Mouse (Mus musculus) gastrocnemius, postnatal 4 days (tissue): ENCODE results near the gene Slc22a12. TPM values are rescaled to one million over a fixed set of nuclear protein-coding genes. Genes with fewer than 3 reads are reported as not detected.

Source experiments
- DNase-seq, 2 experiments: peaks; one replicate each; pipeline ENCODE4 v3.0.0; 2021 to 2022; ENCODE audit warnings: low spot score in 2 of 2, mixed read lengths in 2 of 2
- total RNA-seq, 2 experiments: library from RNA; stranded (reverse); gene quantifications; 2 replicates each; pipeline ENCODE4 v1.2.3; 2021

The Slc22a12 gene
- total RNA-seq, 2 experiments from 2014 or later: not detected

DNA sequence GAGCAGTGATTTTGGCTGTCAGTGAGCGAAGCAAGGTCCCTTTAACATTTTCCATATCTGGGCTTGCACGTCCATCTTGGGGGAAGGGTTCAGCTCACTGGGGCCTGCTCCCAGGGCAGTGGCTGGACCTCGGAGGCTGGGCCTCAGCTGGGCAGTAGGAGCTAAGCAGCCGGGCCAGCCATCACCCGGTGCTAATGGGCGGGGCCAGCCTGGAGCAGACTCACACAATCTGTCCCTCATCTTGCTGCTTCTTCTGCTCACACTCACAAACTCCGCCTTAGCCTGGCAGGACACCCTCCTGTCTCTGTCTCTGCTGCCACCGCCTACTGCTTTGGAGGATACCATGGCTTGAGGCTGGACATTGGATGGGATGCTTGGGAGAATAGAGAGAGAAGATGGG, 26.7 kb downstream of the Slc22a12 start:
- no peak for DNase-seq

GRCm38 (mm10) chr19:6515448-6515847, 27.4 kb downstream of the Slc22a12 start:
- no peak for DNase-seq

- no peak for DNase-seq
These were observed 27.9 kb downstream of the Slc22a12 start for GRCm38 (mm10) chr19:6514940-6515339.

- no peak for DNase-seq
These were observed 29.3 kb downstream of the Slc22a12 start for GRCm38 (mm10) chr19:6513389-6514139.

- no peak for DNase-seq
These were observed 32.3 kb downstream of the Slc22a12 start for GRCm38 (mm10) chr19:6510546-6510945.

DNA sequence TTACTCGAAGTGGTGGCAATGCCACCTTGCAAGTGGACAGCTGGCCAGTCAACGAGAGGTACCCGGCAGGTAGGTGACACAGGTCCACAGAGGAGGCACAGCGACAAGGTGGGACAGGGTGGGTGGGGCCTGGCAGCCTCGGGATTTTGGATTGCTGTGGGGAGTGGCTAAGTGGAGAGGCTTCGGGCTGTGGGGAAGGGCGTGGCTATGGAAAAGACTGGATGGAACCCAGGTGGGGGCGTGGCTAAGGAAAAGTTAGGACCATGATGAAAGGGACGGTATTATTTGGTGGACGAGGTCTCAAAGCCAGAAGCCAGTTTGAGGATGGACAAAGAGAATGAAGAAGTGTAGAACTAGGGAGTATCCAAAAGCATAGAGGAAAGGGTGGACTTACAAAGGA, 33.0 kb downstream of the Slc22a12 start:
- DNase-seq: no peak

DNA sequence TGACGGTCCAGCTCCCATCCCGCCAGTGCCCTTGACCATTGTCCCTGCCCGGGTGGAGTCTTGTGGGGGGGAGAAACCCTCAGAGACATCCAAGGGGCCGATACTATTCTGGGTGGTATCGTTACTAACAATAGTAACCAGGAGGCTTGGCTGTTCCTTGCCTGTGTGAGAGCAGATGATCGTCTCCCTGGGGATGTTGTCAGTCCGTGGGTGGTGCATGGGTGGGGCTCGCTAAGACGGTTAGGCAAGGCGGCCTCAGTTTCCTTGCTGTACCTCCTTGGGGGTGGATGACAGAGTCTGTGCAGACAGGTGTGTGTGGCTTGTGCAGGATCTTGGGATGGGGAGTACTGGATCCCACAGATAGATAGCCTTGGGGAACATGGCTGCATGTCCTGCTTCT, 35.4 kb downstream of the Slc22a12 start:
- DNase-seq: no peak

GRCm38 (mm10) chr19:6504656-6505045, 38.2 kb downstream of the Slc22a12 start:
- no peak for DNase-seq

DNA sequence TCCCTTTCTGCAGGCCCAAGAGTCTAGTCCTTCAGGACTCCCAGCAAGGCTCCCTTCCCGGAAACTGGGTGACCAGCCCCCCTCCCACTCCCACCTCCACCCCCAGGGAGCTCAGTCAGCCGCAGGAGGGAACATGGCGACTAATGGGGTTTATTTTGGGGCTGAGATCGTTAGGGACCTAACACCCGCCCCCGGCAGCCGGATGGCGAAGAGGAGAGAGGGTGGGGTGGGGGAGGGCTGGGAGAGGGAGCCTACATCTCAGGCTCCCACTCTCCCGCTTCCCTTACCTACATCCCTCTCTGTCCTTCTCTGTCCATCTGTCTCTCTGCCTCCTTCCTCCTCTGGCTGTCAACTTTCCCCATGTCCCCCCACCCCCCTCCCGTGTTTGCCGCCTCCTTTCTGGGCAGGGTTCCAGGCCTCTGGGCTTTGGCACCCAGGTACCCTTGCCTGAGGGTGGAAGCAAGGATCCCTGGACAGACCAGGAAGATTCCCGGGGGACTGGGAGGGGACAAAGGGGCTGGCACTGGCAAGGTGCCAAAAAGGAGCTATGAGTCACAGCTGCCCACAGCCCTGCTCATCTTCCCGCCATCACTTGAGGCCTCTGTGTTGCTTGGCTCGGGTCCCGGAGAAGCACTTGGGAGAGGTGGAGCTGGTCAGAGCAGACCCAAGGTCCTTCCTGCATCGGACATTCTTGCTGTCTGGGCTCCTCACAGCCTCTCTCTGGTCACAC, 38.7 kb downstream of the Slc22a12 start:
- DNase-seq: no peak

GRCm38 (mm10) chr19:6502543-6503319, 40.1 kb downstream of the Slc22a12 start:
- DNase-seq: peak in 1 of 2 experiments; percentile 66

- DNase-seq: no peak
These were observed 40.7 kb downstream of the Slc22a12 start for GRCm38 (mm10) chr19:6502035-6502541.

DNA sequence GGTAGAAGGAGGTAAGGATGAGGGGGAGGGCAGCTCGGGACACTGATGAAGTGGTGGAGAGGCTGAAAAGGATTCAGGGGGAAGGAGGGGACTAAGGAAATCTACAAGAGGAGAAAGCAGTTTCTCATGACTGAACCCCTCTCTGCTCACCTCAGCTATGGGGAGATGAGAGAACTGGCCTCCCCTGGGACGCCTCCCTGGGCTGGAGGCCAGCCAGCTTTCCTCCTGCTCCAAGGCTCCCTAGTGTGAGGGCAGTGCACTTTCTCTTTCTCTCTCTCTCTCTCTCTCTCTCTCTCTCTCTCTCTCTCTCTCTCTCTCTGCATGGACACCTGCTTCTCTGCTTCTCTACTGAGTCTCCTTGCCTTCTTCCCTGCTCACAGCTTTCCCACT, 42.2 kb downstream of the Slc22a12 start:
- no peak for DNase-seq

DNA sequence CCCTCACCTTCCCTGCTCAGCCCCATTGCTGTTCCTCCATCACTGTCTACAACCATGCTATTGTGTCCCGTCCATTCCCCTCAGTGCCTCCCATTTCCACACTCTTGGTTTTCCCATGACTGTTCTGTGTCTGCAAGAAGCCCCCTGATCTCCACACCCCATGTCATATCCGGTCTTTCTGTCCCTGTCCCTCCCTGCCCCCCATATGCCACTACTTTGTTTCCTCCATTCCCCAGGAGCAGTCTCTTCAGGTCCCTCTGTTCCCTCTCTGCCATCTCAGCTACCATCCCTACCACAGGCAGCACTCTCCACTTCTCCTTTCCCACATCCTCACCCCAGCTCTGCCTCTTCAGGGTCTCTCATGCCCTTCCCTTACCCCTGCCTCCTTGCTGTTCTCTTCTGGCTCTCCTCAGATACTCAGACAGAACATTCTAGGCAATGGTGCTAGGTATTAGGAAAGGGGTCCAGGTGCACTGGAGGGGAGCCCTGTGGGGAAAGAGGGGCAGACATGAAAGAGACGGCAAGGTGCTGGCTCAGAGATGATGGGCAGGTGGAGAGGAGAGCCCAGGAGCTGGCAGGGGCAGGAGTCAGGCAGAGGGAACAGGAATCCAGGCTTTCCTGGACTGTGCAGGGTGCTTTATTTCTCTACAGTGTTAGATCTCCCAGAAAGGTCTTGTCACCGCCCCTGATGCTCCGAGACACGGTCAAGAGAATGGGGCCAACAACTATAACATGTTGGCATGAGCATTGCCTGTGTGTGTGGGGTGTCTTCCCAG, 42.8 kb downstream of the Slc22a12 start:
- DNase-seq: no peak

DNA sequence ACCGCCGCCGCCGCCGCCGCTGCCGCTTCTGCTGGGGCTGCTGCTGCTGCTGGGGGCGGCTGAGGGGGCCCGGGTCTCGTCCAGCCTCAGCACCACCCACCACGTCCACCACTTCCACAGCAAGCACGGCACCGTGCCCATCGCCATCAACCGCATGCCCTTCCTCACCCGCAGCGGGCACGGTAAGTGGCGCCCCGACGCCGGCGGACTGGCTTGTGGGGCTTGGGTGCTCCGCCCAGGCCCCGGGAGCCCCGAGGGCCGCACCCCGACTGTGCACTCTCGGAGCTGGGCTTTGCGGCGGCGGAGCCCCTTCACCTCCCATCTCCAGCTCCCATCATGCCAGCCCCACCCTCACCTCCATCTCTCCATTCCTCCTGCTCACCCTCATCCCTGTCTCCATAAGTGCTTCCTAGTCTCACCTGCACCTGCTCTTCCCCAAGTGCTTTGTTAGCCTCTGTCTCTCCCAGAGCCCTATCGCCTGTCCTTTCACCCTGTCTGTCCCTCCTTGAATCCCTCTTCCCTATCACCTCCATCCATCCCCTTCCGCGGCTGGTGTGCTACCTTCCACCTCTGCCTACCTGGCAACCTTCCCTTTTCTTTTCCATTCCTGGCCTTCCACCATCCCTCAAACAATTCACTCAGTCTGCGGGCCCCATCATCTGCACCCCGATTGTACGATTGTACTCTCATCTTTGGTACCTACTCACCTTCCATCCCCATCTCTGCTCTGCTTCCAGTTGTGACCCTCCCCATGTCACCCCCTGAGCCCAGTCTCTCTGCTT, 44.3 kb downstream of the Slc22a12 start:
- no peak for DNase-seq

DNA sequence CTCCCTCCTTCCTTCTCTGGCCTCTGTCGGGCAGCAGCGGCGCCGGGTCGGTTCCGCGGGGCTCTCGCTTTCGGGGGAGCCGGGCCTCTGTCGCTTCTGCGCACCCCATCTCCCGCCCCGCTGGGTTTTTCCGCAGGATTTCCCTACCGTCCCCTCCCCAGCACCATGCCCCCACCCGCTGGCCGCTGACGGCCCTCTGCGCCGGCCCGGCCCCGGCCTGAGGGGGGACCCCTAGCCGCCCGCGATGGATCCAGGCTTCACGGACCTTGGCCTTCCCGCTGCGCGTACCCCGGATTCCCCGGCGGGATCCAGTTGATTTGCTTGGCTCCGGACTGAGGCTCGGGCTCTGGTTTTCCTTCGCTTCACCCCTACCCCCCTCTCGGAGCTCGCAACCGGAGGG, 45.0 kb downstream of the Slc22a12 start:
- no peak for DNase-seq

GRCm38 (mm10) chr19:6497150-6497801, 45.6 kb downstream of the Slc22a12 start:
- DNase-seq: no peak

- DNase-seq: no peak
These were observed 46.2 kb downstream of the Slc22a12 start for GRCm38 (mm10) chr19:6496462-6497149.

DNA sequence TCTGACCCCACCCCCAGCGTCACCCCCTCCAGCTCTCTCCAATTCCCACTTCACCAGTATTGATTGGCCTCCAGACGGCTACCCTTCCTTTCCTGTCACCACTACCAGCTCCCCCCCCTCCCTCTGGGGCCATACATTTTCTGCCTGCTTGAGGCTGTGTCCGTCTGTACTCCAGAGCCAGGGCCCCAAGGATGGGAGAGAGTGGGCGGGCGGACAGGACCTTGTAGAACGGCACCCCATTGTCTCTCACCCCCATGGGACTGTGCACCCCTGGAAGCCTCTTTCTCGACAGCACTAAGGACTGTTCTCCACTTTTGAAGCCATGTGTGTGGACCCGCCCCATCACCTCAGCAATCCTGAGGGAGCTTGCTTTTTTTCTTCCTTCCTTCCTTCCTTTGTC, 47.1 kb downstream of the Slc22a12 start:
- no peak for DNase-seq
